Mouse (Mus musculus) colon, adult 2 months (tissue): ENCODE measurements around the gene Uox. TPM values are rescaled to one million over a fixed set of nuclear protein-coding genes. Genes with fewer than 3 reads are reported as not detected.

ENCODE experiments used
- polyA plus RNA-seq: library from polyadenylated mRNA; depleted of rRNA; stranded (reverse); fragments of >200 nt; gene quantifications from 2 replicates; pipeline ENCODE4 v1.2.3, GENCODE M21; 2012; rRNA removed

The Uox gene
- 0.38 and 0.57 TPM in 2 replicates for polyA plus RNA-seq

GRCm38 (mm10) chr3:146570148-146570782 is at the start of gene Uox:
Gene Uox, plus strand, starts transcription at chr3:146570426.

GRCm38 (mm10) chr3:146520798-146521651 is 49.2 kb upstream of the Uox start, which contains the start of gene Rpf1:
Gene Rpf1, minus strand, starts transcription at chr3:146521429.

GRCm38 (mm10) chr3:146615496-146615895 is 45.3 kb downstream of the Uox start, which contains the start of gene Dnase2b:
Gene Dnase2b, minus strand, starts transcription at chr3:146615596.

GRCm38 (mm10) chr3:146651217-146651616 is 81.0 kb downstream of the Uox start, which contains the start of gene 4930503B20Rik:
Gene 4930503B20Rik, minus strand, starts transcription at chr3:146651317.

Other genes starting within 250 kb of the Uox start
- 11.4 and 12.4 TPM in 2 replicates for gene Ssx2ip, start 165.8 kb upstream of the Uox start, polyA plus RNA-seq
- 1.9 TPM in 2 replicates for gene Ctbs, start 120.6 kb upstream of the Uox start, polyA plus RNA-seq
- gene Spata1, start 70.7 kb upstream of the Uox start, polyA plus RNA-seq: 0.12 and 0.15 TPM in 2 replicates
- 581 and 731 TPM in 2 replicates for gene Gng5, start 70.6 kb upstream of the Uox start, polyA plus RNA-seq
- 4.8 and 6.6 TPM in 2 replicates for gene Rpf1, start 49.0 kb upstream of the Uox start, polyA plus RNA-seq
- gene Dnase2b, start 45.2 kb downstream of the Uox start, polyA plus RNA-seq: not detected in 2 replicates
- gene 4930503B20Rik, start 80.9 kb downstream of the Uox start, polyA plus RNA-seq: 0.09 TPM in 1 of 2 replicates, not detected in the other
- 1.5 TPM in 1 of 2 replicates, not detected in the other for gene Samd13, start 115.2 kb downstream of the Uox start, polyA plus RNA-seq
- gene Prkacb, start 242.6 kb downstream of the Uox start, polyA plus RNA-seq: 24.1 and 24.3 TPM in 2 replicates